Mouse (Mus musculus): Measurements from ENCODE around the gene Atxn1.

DNA sequence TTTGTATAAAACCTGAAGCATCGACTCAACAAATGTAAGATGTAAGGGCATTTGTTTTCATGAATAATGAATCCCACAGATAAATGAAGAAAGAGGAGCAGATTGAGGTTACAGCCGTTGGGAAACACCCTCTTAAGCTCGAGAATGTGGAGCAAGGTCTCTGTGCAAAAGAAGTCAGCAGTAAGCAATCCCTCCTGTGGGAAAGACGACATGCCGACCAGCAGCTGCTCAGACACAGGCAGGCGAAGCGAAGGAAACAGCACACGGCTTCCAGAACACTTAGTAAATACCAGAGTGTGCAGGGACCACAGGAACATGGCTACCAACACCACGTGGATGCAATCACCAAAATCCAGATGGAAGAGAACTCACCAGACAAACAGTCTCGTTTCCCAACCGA, 294.8 kb downstream of the Atxn1 start:
- TF ChIP-seq POLR2A (IDR thresholded peaks at IDR 0.05; ENCODE audit: borderline replicate concordance, low read depth, low read length): no peak
- TF ChIP-seq CTCF (IDR thresholded peaks at IDR 0.05; ENCODE audit: low read depth, low read length): no peak
